Mouse (Mus musculus): ENCODE measurements around the gene Cyp4f13. TPM values are rescaled to one million over a fixed set of nuclear protein-coding genes. Genes with fewer than 3 reads are reported as not detected.

The Cyp4f13 gene
- polyA plus RNA-seq, 1 experiment from 2014 or later = 6.9 TPM

GRCm38 (mm10) chr17:32891239-32892180 lies 55.7 kb downstream of the Cyp4f13 start, which contains the start of gene Zfp870:
Gene Zfp870, minus strand, starts transcription at chr17:32891642.
- peak within 1 kb of the TSS; percentile 76 for H3K4me2 ChIP-seq (ENCODE audit: low read depth, low read length)
- peaks cover 12% of the 10 kb centered on the region for H3K4me1 ChIP-seq (ENCODE audit: control insufficient read depth, insufficient read depth, low read length)
- H3K27me3 ChIP-seq (ENCODE audit: control insufficient read depth, insufficient read depth, low read length) = no peaks in the 10 kb centered on the region
- peak; percentile 99 for ATAC-seq (ENCODE audit: low read depth)
- peak within 1 kb of the TSS; percentile 44 for H3K4me3 ChIP-seq (ENCODE audit: low read depth, low read length)
- H3K27ac ChIP-seq (ENCODE audit: low read depth, low read length) = peak within 1 kb of the TSS; percentile 81
- H3K36me3 ChIP-seq (ENCODE audit: control insufficient read depth, insufficient read depth, low read length) = no peaks in the 10 kb centered on the region
- 12% methylated on average over 33 of the region's 33 CpGs for WGBS
- H3K9ac ChIP-seq (replicated peaks; ENCODE audit: low read depth, low read length) = peak within 1 kb of the TSS; percentile 58
- no peaks in the 10 kb centered on the region for H3K9me3 ChIP-seq (ENCODE audit: control insufficient read depth, low read length)

GRCm38 (mm10) chr17:32890852-32891238 lies 56.4 kb downstream of the Cyp4f13 start:
- Histone ChIP-seq H3K27ac (ENCODE audit: low read depth, low read length) (peak overlapping the region; percentile 81), H3K9me3 (ENCODE audit: control insufficient read depth, low read length) (no peaks in the 10 kb centered on the region), H3K36me3 (ENCODE audit: control insufficient read depth, insufficient read depth, low read length) (no peaks in the 10 kb centered on the region), H3K9ac (replicated peaks; ENCODE audit: low read depth, low read length) (peak overlapping the region; percentile 58), H3K4me2 (ENCODE audit: low read depth, low read length) (peak overlapping the region; percentile 76), H3K4me3 (ENCODE audit: low read depth, low read length) (peak overlapping the region; percentile 44), H3K4me1 (ENCODE audit: control insufficient read depth, insufficient read depth, low read length) (peaks cover 12% of the 10 kb centered on the region), H3K27me3 (ENCODE audit: control insufficient read depth, insufficient read depth, low read length) (no peaks in the 10 kb centered on the region)
- 4% methylated on average over 11 of the region's 11 CpGs for WGBS
- ATAC-seq (ENCODE audit: low read depth) = 0 out of 2 replicates have a peak, but pooled peaks have one; percentile 44

- Histone ChIP-seq H3K4me1 (ENCODE audit: control insufficient read depth, insufficient read depth, low read length) (peaks cover 12% of the 10 kb centered on the region), H3K9me3 (ENCODE audit: control insufficient read depth, low read length) (no peaks in the 10 kb centered on the region), H3K9ac (replicated peaks; ENCODE audit: low read depth, low read length) (no peak overlapping the region), H3K4me2 (ENCODE audit: low read depth, low read length) (no peak overlapping the region), H3K27me3 (ENCODE audit: control insufficient read depth, insufficient read depth, low read length) (no peaks in the 10 kb centered on the region), H3K36me3 (ENCODE audit: control insufficient read depth, insufficient read depth, low read length) (no peaks in the 10 kb centered on the region), H3K27ac (ENCODE audit: low read depth, low read length) (no peak overlapping the region), H3K4me3 (ENCODE audit: low read depth, low read length) (no peak overlapping the region)
- no peak for ATAC-seq (ENCODE audit: low read depth)
- WGBS = 95% methylated on average over 6 of the region's 6 CpGs
These were observed 57.6 kb downstream of the Cyp4f13 start for GRCm38 (mm10) chr17:32889611-32890010.

GRCm38 (mm10) chr17:32880320-32881218 lies 66.6 kb downstream of the Cyp4f13 start:
- WGBS = 95% methylated on average over 14 of the region's 14 CpGs
- H3K4me1 ChIP-seq (ENCODE audit: control insufficient read depth, insufficient read depth, low read length) = no peaks in the 10 kb centered on the region
- peaks cover 17% of the 10 kb centered on the region; the same call in 1 of the 2 replicates for H3K36me3 ChIP-seq (ENCODE audit: control insufficient read depth, insufficient read depth, low read length)

GRCm38 (mm10) chr17:32878773-32879172 lies 68.4 kb downstream of the Cyp4f13 start:
- ATAC-seq (ENCODE audit: low read depth) = no peak
- WGBS = 95% methylated on average over 11 of the region's 11 CpGs
- Histone ChIP-seq H3K9ac (replicated peaks; ENCODE audit: low read depth, low read length) (no peak overlapping the region), H3K4me3 (ENCODE audit: low read depth, low read length) (no peak overlapping the region), H3K36me3 (ENCODE audit: control insufficient read depth, insufficient read depth, low read length) (peaks cover 17% of the 10 kb centered on the region; the same call in 1 of the 2 replicates), H3K27ac (ENCODE audit: low read depth, low read length) (no peak overlapping the region), H3K9me3 (ENCODE audit: control insufficient read depth, low read length) (no peaks in the 10 kb centered on the region), H3K27me3 (ENCODE audit: control insufficient read depth, insufficient read depth, low read length) (no peaks in the 10 kb centered on the region), H3K4me2 (ENCODE audit: low read depth, low read length) (no peak overlapping the region), H3K4me1 (ENCODE audit: control insufficient read depth, insufficient read depth, low read length) (no peaks in the 10 kb centered on the region)

More at GRCm38 (mm10) chr17:32880320-32881218, 66.6 kb downstream of the Cyp4f13 start:
- Histone ChIP-seq H3K27ac (ENCODE audit: low read depth, low read length) (no peak overlapping the region), H3K4me3 (ENCODE audit: low read depth, low read length) (no peak overlapping the region), H3K9ac (replicated peaks; ENCODE audit: low read depth, low read length) (no peak overlapping the region), H3K9me3 (ENCODE audit: control insufficient read depth, low read length) (no peaks in the 10 kb centered on the region), H3K4me2 (ENCODE audit: low read depth, low read length) (no peak overlapping the region), H3K27me3 (ENCODE audit: control insufficient read depth, insufficient read depth, low read length) (no peaks in the 10 kb centered on the region)
- ATAC-seq (ENCODE audit: low read depth) = no peak

- Histone ChIP-seq H3K27ac (ENCODE audit: low read depth, low read length) (no peak overlapping the region), H3K4me1 (ENCODE audit: control insufficient read depth, insufficient read depth, low read length) (no peaks in the 10 kb centered on the region), H3K9ac (replicated peaks; ENCODE audit: low read depth, low read length) (no peak overlapping the region), H3K27me3 (ENCODE audit: control insufficient read depth, insufficient read depth, low read length) (no peaks in the 10 kb centered on the region), H3K4me3 (ENCODE audit: low read depth, low read length) (no peak overlapping the region), H3K36me3 (ENCODE audit: control insufficient read depth, insufficient read depth, low read length) (peaks cover 13% of the 10 kb centered on the region; the same call in 1 of the 2 replicates), H3K9me3 (ENCODE audit: control insufficient read depth, low read length) (no peaks in the 10 kb centered on the region), H3K4me2 (ENCODE audit: low read depth, low read length) (no peak overlapping the region)
- WGBS = 14% methylated on average over 22 of the region's 22 CpGs
- ATAC-seq (ENCODE audit: low read depth) = no peak
These were observed 69.6 kb downstream of the Cyp4f13 start for GRCm38 (mm10) chr17:32877471-32878171.

Other genes starting within 250 kb of the Cyp4f13 start
- gene Zfp871, start 159.1 kb downstream of the Cyp4f13 start, polyA plus RNA-seq (2014; fragmentation: Nextera tagmentation; extraction: Ambion mirVana) = 80.4 and 82.9 TPM in 2 replicates
- gene Zfp811, start 137.5 kb downstream of the Cyp4f13 start, polyA plus RNA-seq (2014; fragmentation: Nextera tagmentation; extraction: Ambion mirVana) = 58.4 and 60.6 TPM in 2 replicates
- gene Zfp799, start 117.1 kb downstream of the Cyp4f13 start, polyA plus RNA-seq (2014; fragmentation: Nextera tagmentation; extraction: Ambion mirVana) = 23.1 and 24.6 TPM in 2 replicates
- gene Zfp870, start 55.8 kb downstream of the Cyp4f13 start, polyA plus RNA-seq (2014; fragmentation: Nextera tagmentation; extraction: Ambion mirVana) = 9.5 and 11.7 TPM in 2 replicates
- not detected in 2 replicates for gene Cyp4f14, start 30.1 kb downstream of the Cyp4f13 start, polyA plus RNA-seq (2014; fragmentation: Nextera tagmentation; extraction: Ambion mirVana)
- 7.3 and 9.5 TPM in 2 replicates for gene Zfp472, start 18.4 kb upstream of the Cyp4f13 start, polyA plus RNA-seq (2014; fragmentation: Nextera tagmentation; extraction: Ambion mirVana)
- gene Zfp952, start 45.7 kb upstream of the Cyp4f13 start, polyA plus RNA-seq (2014; fragmentation: Nextera tagmentation; extraction: Ambion mirVana) = 24.9 and 25.0 TPM in 2 replicates
- 33.6 and 34.4 TPM in 2 replicates for gene Zfp763, start 86.0 kb upstream of the Cyp4f13 start, polyA plus RNA-seq (2014; fragmentation: Nextera tagmentation; extraction: Ambion mirVana)
- not detected in 2 replicates for gene 4921501E09Rik, start 120.7 kb upstream of the Cyp4f13 start, polyA plus RNA-seq (2014; fragmentation: Nextera tagmentation; extraction: Ambion mirVana)
- 23.0 and 30.1 TPM in 2 replicates for gene Zfp563, start 141.9 kb upstream of the Cyp4f13 start, polyA plus RNA-seq (2014; fragmentation: Nextera tagmentation; extraction: Ambion mirVana)
- 0.76 and 0.90 TPM in 2 replicates for gene Morc2b, start 192.3 kb upstream of the Cyp4f13 start, polyA plus RNA-seq (2014; fragmentation: Nextera tagmentation; extraction: Ambion mirVana)
- 0.12 TPM in 2 replicates for gene Olfr55, start 221.0 kb upstream of the Cyp4f13 start, polyA plus RNA-seq (2014; fragmentation: Nextera tagmentation; extraction: Ambion mirVana)
- gene Olfr239, start 243.9 kb upstream of the Cyp4f13 start, polyA plus RNA-seq (2014; fragmentation: Nextera tagmentation; extraction: Ambion mirVana) = not detected in 2 replicates

Data from neural tube, embryonic 14.5 days (tissue).